ENCODE assay signal across 8 mouse cellular contexts in the genomic region with DNA sequence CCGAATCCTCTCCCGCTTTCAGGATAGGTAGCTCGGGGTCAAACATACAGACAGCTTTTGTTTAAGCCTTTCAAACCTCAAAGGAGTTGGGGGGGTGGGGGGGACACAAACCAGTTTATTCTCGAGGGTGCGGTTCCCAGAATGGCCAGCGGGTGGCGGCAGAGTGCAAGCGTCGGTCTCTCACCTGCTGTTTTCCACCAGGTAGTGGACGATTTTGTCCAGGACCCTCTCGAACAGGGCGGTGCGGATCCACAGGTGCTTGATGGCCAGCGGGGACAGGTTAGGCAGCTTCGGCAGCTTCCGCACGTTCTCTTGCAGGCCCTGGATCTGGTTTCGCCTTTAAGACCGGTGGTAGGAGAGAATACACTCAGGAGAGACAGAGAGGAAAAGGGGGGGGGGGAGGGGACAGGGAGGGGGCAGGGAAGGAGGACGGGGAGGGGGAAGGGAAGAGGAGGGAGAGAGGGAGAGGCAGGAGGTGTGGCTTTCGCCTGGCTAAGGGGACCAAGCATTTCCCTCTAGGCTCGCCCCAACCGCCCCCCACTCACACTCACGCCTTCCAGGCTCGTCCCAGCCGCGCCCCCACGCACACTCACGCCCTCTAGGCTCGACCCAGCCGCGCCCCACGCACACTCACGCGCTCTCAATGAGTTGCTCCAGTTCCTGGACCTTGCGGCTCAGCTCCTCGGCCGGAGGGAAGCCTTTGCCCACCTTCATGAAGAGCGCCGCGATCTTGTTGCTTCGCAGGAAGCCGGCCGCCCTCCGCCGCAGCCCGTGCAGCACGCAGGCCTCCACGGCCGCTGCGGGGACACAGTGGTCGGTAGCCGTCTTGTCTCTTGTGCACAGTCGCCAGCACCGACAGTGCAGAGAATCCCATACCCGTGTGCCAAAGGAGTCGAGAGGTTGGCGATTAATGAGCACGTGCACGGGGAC. TPM values are rescaled to one million over a fixed set of nuclear protein-coding genes. Genes with fewer than 3 reads are reported as not detected.
DNase-seq lines count a peak whose midpoint lies in the region; ATAC-seq and TF ChIP-seq lines count a peak whose summit lies in the region.

No protein-coding gene starts in this region.

- WGBS in forebrain, embryonic 10.5 days: 2% methylated on average over 60 of the region's 60 CpGs
- WGBS in intestine, embryonic 16.5 days: 4% methylated on average over 57 of the region's 60 CpGs
- 4% methylated on average over 60 of the region's 60 CpGs for WGBS in limb, embryonic 14.5 days

- H3K4me2 ChIP-seq in intestine, embryonic 16.5 days (ENCODE audit: low read depth, low read length): peak overlapping the region; percentile 37; the same call in 1 of the 2 replicates
- no peak overlapping the region for H3K4me2 ChIP-seq in limb, embryonic 14.5 days (replicated peaks; ENCODE audit: low read depth, low read length, severe bottlenecking)

- peaks cover 67% of the 10 kb centered on the region for H3K27me3 ChIP-seq in forebrain, embryonic 10.5 days (ENCODE audit: poor library complexity, severe bottlenecking)
- peaks cover 22% of the 10 kb centered on the region for H3K27me3 ChIP-seq in intestine, embryonic 16.5 days (replicated peaks; ENCODE audit: control insufficient read depth, insufficient read depth, low read length)
- H3K27me3 ChIP-seq in limb, embryonic 14.5 days (ENCODE audit: control insufficient read depth, insufficient read depth, low read length): peaks cover 23% of the 10 kb centered on the region

- H3K9ac ChIP-seq in intestine, embryonic 16.5 days (ENCODE audit: low read depth, low read length): no peak overlapping the region
- no peak overlapping the region for H3K9ac ChIP-seq in limb, embryonic 14.5 days (ENCODE audit: low read depth, low read length, severe bottlenecking)

- no peak for TF ChIP-seq POLR2A in limb, embryonic 14.5 days (IDR thresholded peaks at IDR 0.05; ENCODE audit: borderline replicate concordance, extremely low read depth, insufficient read depth, insufficient read length)

- peaks cover 11% of the 10 kb centered on the region for H3K4me1 ChIP-seq in forebrain, embryonic 10.5 days
- 0 out of 2 replicates have a peak, but pooled peaks cover 4% of the 10 kb centered on the region for H3K4me1 ChIP-seq in intestine, embryonic 16.5 days (ENCODE audit: control insufficient read depth, insufficient read depth, low read length)
- no peaks in the 10 kb centered on the region for H3K4me1 ChIP-seq in limb, embryonic 14.5 days (ENCODE audit: control insufficient read depth, insufficient read depth, low read length)

- peak; percentile 9 for DNase-seq in gastrocnemius, adult 18-20 months (ENCODE audit: low spot score)
- DNase-seq in gastrocnemius, adult 8-10 months (ENCODE audit: low spot score in 2 of 2): no peak
- DNase-seq in adrenal gland, postnatal 25 days: peak; percentile 51
- DNase-seq in forebrain, embryonic 10.5 days (ENCODE audit: extremely low spot score, low spot score): peak; percentile 44
- no peak for DNase-seq in limb, embryonic 14.5 days (ENCODE audit: low spot score)
- peak; percentile 13 to 37 for DNase-seq in natural killer cell, adult 2 months (ENCODE audit: low spot score in 2 of 2)
- peak; percentile 38 to 47 for DNase-seq in thymus, postnatal 36 days

- no peak for ATAC-seq in intestine, embryonic 16.5 days
- no peak for ATAC-seq in limb, embryonic 14.5 days (ENCODE audit: low FRiP score, low read depth)

- 0 out of 2 replicates have a peak overlapping the region, but pooled peaks have one; percentile 12 for H3K27ac ChIP-seq in forebrain, embryonic 10.5 days
- no peak overlapping the region for H3K27ac ChIP-seq in intestine, embryonic 16.5 days (ENCODE audit: low read length)
- no peak overlapping the region for H3K27ac ChIP-seq in limb, embryonic 14.5 days (replicated peaks; ENCODE audit: low read depth, low read length)

- H3K4me3 ChIP-seq in forebrain, embryonic 10.5 days: peak overlapping the region; percentile 46
- H3K4me3 ChIP-seq in intestine, embryonic 16.5 days (ENCODE audit: low read length): peak overlapping the region; percentile 20
- H3K4me3 ChIP-seq in limb, embryonic 14.5 days (replicated peaks; ENCODE audit: low read length): peak overlapping the region; percentile 10; the same call in 1 of the 2 replicates

- no peaks in the 10 kb centered on the region for H3K36me3 ChIP-seq in forebrain, embryonic 10.5 days (replicated peaks)
- H3K36me3 ChIP-seq in intestine, embryonic 16.5 days (ENCODE audit: control insufficient read depth, insufficient read depth, low read length): no peaks in the 10 kb centered on the region
- H3K36me3 ChIP-seq in limb, embryonic 14.5 days (ENCODE audit: control insufficient read depth, insufficient read depth, low read length): no peaks in the 10 kb centered on the region

- H3K9me3 ChIP-seq in forebrain, embryonic 10.5 days: no peaks in the 10 kb centered on the region; the same call in 1 of the 2 replicates
- H3K9me3 ChIP-seq in intestine, embryonic 16.5 days (ENCODE audit: control insufficient read depth, low read length): no peaks in the 10 kb centered on the region
- no peaks in the 10 kb centered on the region for H3K9me3 ChIP-seq in limb, embryonic 14.5 days (ENCODE audit: control insufficient read depth, low read length)

RNA-seq across cellular contexts. Expression of a gene that starts 23.7 kb away (rescaled TPM):
- under 1 TPM; 0.38 to 0.39 TPM for total RNA-seq in gastrocnemius, adult 18-20 months (2021)
- total RNA-seq in gastrocnemius, adult 8-10 months (2022): under 1 TPM; 0.29 to 0.58 (median 0.42) TPM
- total RNA-seq in adrenal gland, postnatal 25 days (2021): 7.8 and 14.5 TPM in 2 replicates
- polyA plus RNA-seq in forebrain, embryonic 10.5 days (2016; fragmentation: Nextera tagmentation; extraction: Ambion mirVana): 15.5 and 18.2 TPM in 2 replicates
- 10.3 and 11.1 TPM in 2 replicates for polyA plus RNA-seq in intestine, embryonic 16.5 days (2015; fragmentation: Nextera tagmentation; extraction: Ambion mirVana)
- polyA plus RNA-seq in limb, embryonic 14.5 days (2012; rRNA removed): 2.7 and 3.3 TPM in 2 replicates
- 0.94 and 1.2 TPM in 2 replicates for polyA plus RNA-seq in limb, embryonic 14.5 days (2014; fragmentation: Nextera tagmentation; extraction: Ambion mirVana)

Comparison
In these comparisons a context has a peak if more than half of its experiments do, and no peak if none do; other contexts are left out.
1. DNase-seq: peak in gastrocnemius, adult 18-20 months (single experiment), adrenal gland, postnatal 25 days (single experiment), forebrain, embryonic 10.5 days (single experiment), natural killer cell, adult 2 months (2 of 2) and thymus, postnatal 36 days (2 of 2); none in gastrocnemius, adult 8-10 months (0 of 2) and limb, embryonic 14.5 days (single experiment).
2. Peak in every context shown above with its lines, with median percentiles within 50 percentile points of each other: H3K4me3 ChIP-seq.